Mouse (Mus musculus): ENCODE data around the gene Suz12. TPM values are rescaled to one million over a fixed set of nuclear protein-coding genes. Genes with fewer than 3 reads are reported as not detected.

Gene Suz12
- polyA plus RNA-seq, 1 experiment from 2014 or later, result 8.4 TPM

- Histone ChIP-seq H3K27ac (replicated peaks) (peak within 1 kb of the TSS; percentile 80), H3K4me1 (replicated peaks; ENCODE audit: control insufficient read depth, insufficient read depth) (0 out of 2 replicates have a peak, but pooled peaks cover 2% of the 10 kb centered on the region), H3K4me3 (ENCODE audit: low read depth, low read length) (peak within 1 kb of the TSS; percentile 78), H3K36me3 (ENCODE audit: control insufficient read depth, insufficient read depth, low read length) (peaks cover 8% of the 10 kb centered on the region), H3K4me2 (replicated peaks; ENCODE audit: low read depth) (peak within 1 kb of the TSS; percentile 86), H3K9ac (ENCODE audit: low read length) (peak within 1 kb of the TSS; percentile 75), H3K9me3 (ENCODE audit: control insufficient read depth, low read length) (no peaks in the 10 kb centered on the region), H3K27me3 (ENCODE audit: control insufficient read depth, insufficient read depth, low read length) (no peaks in the 10 kb centered on the region)
- ATAC-seq (ENCODE audit: low FRiP score, low TSS enrichment) (peak; percentile 96), DNase-seq (ENCODE audit: low spot score) (peak; percentile 100)
- WGBS, result under 1% methylated on average over 46 of the region's 46 CpGs
- TF ChIP-seq EP300 (optimal IDR thresholded peaks at IDR 0.05) (no peak), CTCF (IDR thresholded peaks at IDR 0.05; ENCODE audit: low read depth) (peak; percentile 91)
Measured at GRCm38 (mm10) chr11:79962125-79962876, 30.6 kb upstream of the Suz12 start, which contains the start of gene Utp6. Gene Utp6, minus strand, starts transcription at chr11:79962390.

- H3K4me3 ChIP-seq (ENCODE audit: low read depth, low read length), result peak overlapping the region; percentile 78
- peak overlapping the region; percentile 66 for H3K4me2 ChIP-seq (replicated peaks; ENCODE audit: low read depth)
- H3K36me3 ChIP-seq (ENCODE audit: control insufficient read depth, insufficient read depth, low read length), result peaks cover 4% of the 10 kb centered on the region
- 4% methylated on average over 9 of the region's 9 CpGs for WGBS
- peak overlapping the region; percentile 50; the same call in 1 of the 2 replicates for H3K27ac ChIP-seq (replicated peaks)
- no peak for DNase-seq (ENCODE audit: low spot score)
- no peak; the same call in 1 of the 2 replicates for ATAC-seq (ENCODE audit: low FRiP score, low TSS enrichment)
- 0 out of 2 replicates have a peak, but pooled peaks cover 2% of the 10 kb centered on the region for H3K4me1 ChIP-seq (replicated peaks; ENCODE audit: control insufficient read depth, insufficient read depth)
- no peak for TF ChIP-seq CTCF (IDR thresholded peaks at IDR 0.05; ENCODE audit: low read depth)
- no peak for TF ChIP-seq EP300 (optimal IDR thresholded peaks at IDR 0.05)
- H3K9me3 ChIP-seq (ENCODE audit: control insufficient read depth, low read length), result no peaks in the 10 kb centered on the region
- no peaks in the 10 kb centered on the region for H3K27me3 ChIP-seq (ENCODE audit: control insufficient read depth, insufficient read depth, low read length)
- H3K9ac ChIP-seq (ENCODE audit: low read length), result peak overlapping the region; percentile 47; the same call in 1 of the 2 replicates
Measured at GRCm38 (mm10) chr11:79962877-79963183, 30.1 kb upstream of the Suz12 start.

DNA sequence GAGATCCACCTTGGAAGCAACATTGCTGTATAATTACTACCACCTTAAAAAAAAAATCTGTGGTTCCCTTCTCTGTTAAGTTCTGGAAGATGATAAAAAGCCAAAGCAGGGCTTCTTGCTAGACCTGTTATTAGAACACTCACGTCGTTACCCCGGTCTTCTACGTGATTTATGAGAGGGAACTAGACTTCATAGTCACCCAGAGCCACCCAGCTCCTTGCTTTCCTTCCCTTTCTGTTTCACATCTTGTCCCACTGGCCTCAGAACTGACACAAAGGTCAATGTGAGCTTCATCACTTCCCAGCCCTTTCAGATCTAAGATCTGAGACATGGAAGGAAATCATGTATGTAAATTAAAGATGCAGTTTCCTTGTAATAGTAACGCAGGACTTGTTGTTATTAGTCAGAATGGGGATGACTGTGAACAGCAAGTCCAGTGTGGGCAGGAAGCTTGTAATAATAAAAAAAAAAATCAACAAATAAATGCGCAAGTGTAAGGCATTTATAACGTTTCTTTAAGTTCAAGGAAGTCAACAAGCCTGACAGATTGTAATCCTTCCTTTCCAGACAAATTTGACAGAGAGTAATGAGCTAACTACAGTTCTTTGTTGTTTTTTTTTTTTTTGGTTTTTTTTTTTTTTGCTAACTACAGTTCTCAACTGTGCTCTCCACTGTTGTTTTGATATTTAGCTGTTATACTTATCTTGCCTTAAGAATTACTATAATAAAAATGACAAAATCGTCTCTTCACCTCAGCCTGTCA, 29.5 kb upstream of the Suz12 start:
- Histone ChIP-seq H3K9me3 (ENCODE audit: control insufficient read depth, low read length) (no peaks in the 10 kb centered on the region), H3K4me1 (replicated peaks; ENCODE audit: control insufficient read depth, insufficient read depth) (0 out of 2 replicates have a peak, but pooled peaks cover 2% of the 10 kb centered on the region), H3K27ac (replicated peaks) (no peak overlapping the region), H3K4me3 (ENCODE audit: low read depth, low read length) (no peak overlapping the region), H3K4me2 (replicated peaks; ENCODE audit: low read depth) (peak overlapping the region; percentile 66; the same call in 1 of the 2 replicates), H3K27me3 (ENCODE audit: control insufficient read depth, insufficient read depth, low read length) (no peaks in the 10 kb centered on the region), H3K9ac (ENCODE audit: low read length) (no peak overlapping the region), H3K36me3 (ENCODE audit: control insufficient read depth, insufficient read depth, low read length) (peaks cover 2% of the 10 kb centered on the region; the same call in 1 of the 2 replicates)
- ATAC-seq (ENCODE audit: low FRiP score, low TSS enrichment), result no peak
- WGBS, result 33% methylated on average over 8 of the region's 8 CpGs
- DNase-seq (ENCODE audit: low spot score), result no peak
- TF ChIP-seq EP300 (optimal IDR thresholded peaks at IDR 0.05) (no peak), CTCF (IDR thresholded peaks at IDR 0.05; ENCODE audit: low read depth) (no peak)

DNA sequence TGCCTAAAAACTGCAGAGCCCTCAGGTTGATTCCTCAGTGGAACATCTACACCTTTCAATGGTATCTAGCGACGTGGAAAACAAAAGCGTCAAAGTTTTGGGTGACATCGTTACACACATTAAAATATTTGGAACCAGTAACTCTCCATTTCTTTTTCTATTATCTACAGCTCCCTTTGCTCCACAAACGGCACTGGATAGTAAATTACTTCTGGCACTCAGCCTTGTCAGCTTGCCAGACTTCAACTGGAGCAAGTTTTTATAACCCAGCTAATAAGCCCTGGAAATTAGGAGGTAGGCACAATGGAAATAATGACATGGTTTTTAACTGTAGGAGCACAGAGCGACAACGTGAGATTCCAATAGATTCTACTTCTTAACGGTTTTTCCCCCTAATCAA, 27.0 kb upstream of the Suz12 start:
- Histone ChIP-seq H3K4me2 (replicated peaks; ENCODE audit: low read depth) (no peak overlapping the region), H3K4me1 (replicated peaks; ENCODE audit: control insufficient read depth, insufficient read depth) (0 out of 2 replicates have a peak, but pooled peaks cover 2% of the 10 kb centered on the region), H3K27ac (replicated peaks) (no peak overlapping the region), H3K27me3 (ENCODE audit: control insufficient read depth, insufficient read depth, low read length) (no peaks in the 10 kb centered on the region), H3K9me3 (ENCODE audit: control insufficient read depth, low read length) (no peaks in the 10 kb centered on the region), H3K9ac (ENCODE audit: low read length) (no peak overlapping the region), H3K36me3 (ENCODE audit: control insufficient read depth, insufficient read depth, low read length) (no peaks in the 10 kb centered on the region), H3K4me3 (ENCODE audit: low read depth, low read length) (no peak overlapping the region)
- TF ChIP-seq EP300 (optimal IDR thresholded peaks at IDR 0.05) (no peak), CTCF (IDR thresholded peaks at IDR 0.05; ENCODE audit: low read depth) (no peak)
- ATAC-seq (ENCODE audit: low FRiP score, low TSS enrichment), result no peak
- no peak for DNase-seq (ENCODE audit: low spot score)
- 39% methylated on average over 8 of the region's 8 CpGs for WGBS

DNA sequence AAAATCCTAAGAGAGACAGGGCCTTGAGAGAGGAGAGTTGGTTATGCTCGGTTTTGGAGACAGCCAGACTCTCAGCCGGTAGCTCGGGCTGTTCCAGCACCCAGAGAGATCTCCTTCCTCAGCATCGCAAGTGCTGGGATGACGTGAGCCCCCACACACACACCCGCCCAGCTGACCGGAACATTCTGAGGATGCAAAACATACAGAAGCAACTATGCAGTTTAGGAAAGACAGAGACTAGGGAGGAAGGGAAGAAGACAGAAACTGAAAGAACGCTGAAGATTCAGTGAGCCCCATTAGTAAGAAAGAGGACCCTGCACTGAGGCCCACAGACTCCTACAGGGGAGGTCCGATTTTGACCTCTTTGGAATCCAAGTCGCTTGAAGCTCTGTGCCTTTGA, 25.2 kb upstream of the Suz12 start:
- Histone ChIP-seq H3K27me3 (ENCODE audit: control insufficient read depth, insufficient read depth, low read length) (no peaks in the 10 kb centered on the region), H3K4me3 (ENCODE audit: low read depth, low read length) (no peak overlapping the region), H3K9me3 (ENCODE audit: control insufficient read depth, low read length) (no peaks in the 10 kb centered on the region), H3K4me2 (replicated peaks; ENCODE audit: low read depth) (no peak overlapping the region), H3K27ac (replicated peaks) (no peak overlapping the region), H3K4me1 (replicated peaks; ENCODE audit: control insufficient read depth, insufficient read depth) (no peaks in the 10 kb centered on the region), H3K36me3 (ENCODE audit: control insufficient read depth, insufficient read depth, low read length) (no peaks in the 10 kb centered on the region), H3K9ac (ENCODE audit: low read length) (no peak overlapping the region)
- DNase-seq (ENCODE audit: low spot score) (no peak), ATAC-seq (ENCODE audit: low FRiP score, low TSS enrichment) (no peak)
- WGBS, result 79% methylated on average over 10 of the region's 10 CpGs
- TF ChIP-seq CTCF (IDR thresholded peaks at IDR 0.05; ENCODE audit: low read depth) (no peak), EP300 (optimal IDR thresholded peaks at IDR 0.05) (no peak)
